13 mouse cellular contexts compared by ENCODE assay signal in genomic region chr17:31409741-31410350, GRCm38 (mm10). TPM values are rescaled to one million over a fixed set of nuclear protein-coding genes. Genes with fewer than 3 reads are reported as not detected.
DNase-seq lines count a peak whose midpoint lies in the region; ATAC-seq and TF ChIP-seq lines count a peak whose summit lies in the region.
"Had no signal": no experiment of that assay in that cellular context is flagged by ENCODE, and none has a peak within 500 bp of the region (broad histone marks: within the 10 kb centered on the region; RNA-seq: fewer than 3 reads in every experiment).

No protein-coding gene starts in this region.

- WGBS in embryonic facial prominence, embryonic 13.5 days: 16% methylated on average over 10 of the region's 10 CpGs
- 7% methylated on average over 10 of the region's 10 CpGs for WGBS in hindbrain, embryonic 16.5 days
- WGBS in midbrain, postnatal 0 days: 5% methylated on average over 10 of the region's 10 CpGs
- 34% methylated on average over 10 of the region's 10 CpGs for WGBS in thymus, adult 2 months

- no peaks in the 10 kb centered on the region for H3K27me3 ChIP-seq in embryonic facial prominence, embryonic 13.5 days
- H3K27me3 ChIP-seq in hindbrain, embryonic 16.5 days (replicated peaks; ENCODE audit: control insufficient read depth, insufficient read depth, low read length): no peaks in the 10 kb centered on the region
- no peaks in the 10 kb centered on the region for H3K27me3 ChIP-seq in midbrain, postnatal 0 days (ENCODE audit: insufficient read depth, low read length)
- no peaks in the 10 kb centered on the region for H3K27me3 ChIP-seq in thymus, adult 2 months (ENCODE audit: control insufficient read depth, insufficient read depth, low read length)

- no peak overlapping the region for H3K9ac ChIP-seq in embryonic facial prominence, embryonic 13.5 days
- peak overlapping the region; percentile 17; the same call in 1 of the 2 replicates for H3K9ac ChIP-seq in hindbrain, embryonic 16.5 days (ENCODE audit: low read depth, low read length)
- no peak overlapping the region for H3K9ac ChIP-seq in midbrain, postnatal 0 days (replicated peaks; ENCODE audit: low read length, poor library complexity, severe bottlenecking)
- H3K9ac ChIP-seq: liver, postnatal 0 days had no signal

- no peak overlapping the region for H3K4me3 ChIP-seq in embryonic facial prominence, embryonic 13.5 days
- H3K4me3 ChIP-seq in hindbrain, embryonic 16.5 days (ENCODE audit: low read length): no peak overlapping the region
- no peak overlapping the region for H3K4me3 ChIP-seq in midbrain, postnatal 0 days (ENCODE audit: low read depth, low read length)
- H3K4me3 ChIP-seq in thymus, adult 2 months (ENCODE audit: control insufficient read depth, insufficient read depth, low read length): no peak overlapping the region

- H3K4me1 ChIP-seq in embryonic facial prominence, embryonic 13.5 days: peaks cover 50% of the 10 kb centered on the region
- H3K4me1 ChIP-seq in hindbrain, embryonic 16.5 days (ENCODE audit: control insufficient read depth, insufficient read depth, low read depth, low read length): peaks cover 16% of the 10 kb centered on the region
- peaks cover 10% of the 10 kb centered on the region for H3K4me1 ChIP-seq in midbrain, postnatal 0 days (ENCODE audit: insufficient read depth, low read length)
- H3K4me1 ChIP-seq in thymus, adult 2 months (replicated peaks; ENCODE audit: control insufficient read depth, insufficient read depth, low read length): no peaks in the 10 kb centered on the region

- H3K9me3 ChIP-seq in embryonic facial prominence, embryonic 13.5 days: no peaks in the 10 kb centered on the region
- H3K9me3 ChIP-seq in hindbrain, embryonic 16.5 days (ENCODE audit: control insufficient read depth, low read length): no peaks in the 10 kb centered on the region
- H3K9me3 ChIP-seq in midbrain, postnatal 0 days (ENCODE audit: low read length): no peaks in the 10 kb centered on the region

- H3K36me3 ChIP-seq in embryonic facial prominence, embryonic 13.5 days: no peaks in the 10 kb centered on the region
- no peaks in the 10 kb centered on the region for H3K36me3 ChIP-seq in hindbrain, embryonic 16.5 days (ENCODE audit: control insufficient read depth, insufficient read depth, low read length)
- H3K36me3 ChIP-seq in midbrain, postnatal 0 days (ENCODE audit: insufficient read depth, low read length): 0 out of 2 replicates have a peak, but pooled peaks cover 4% of the 10 kb centered on the region
- no peaks in the 10 kb centered on the region for H3K36me3 ChIP-seq in thymus, adult 2 months (ENCODE audit: control insufficient read depth, insufficient read depth, low read length)

- peak; percentile 91 for DNase-seq in heart, adult 11 months
- no peak for DNase-seq in heart, postnatal 4 days
- DNase-seq in midbrain, postnatal 0 days (ENCODE audit: low spot score): peak; percentile 30
- no peak for DNase-seq in thymus, adult 2 months
- DNase-seq in cerebellum, adult 8-10 months: no peak
- DNase-seq: cerebellum, postnatal 14 days; gastrocnemius, postnatal 25 days; layer of hippocampus, adult 9-11 months; liver, postnatal 0 days had no signal

- TF ChIP-seq CTCF in midbrain, postnatal 0 days (IDR thresholded peaks at IDR 0.05): no peak
- no peak for TF ChIP-seq CTCF in thymus, adult 2 months (IDR thresholded peaks at IDR 0.05; ENCODE audit: borderline replicate concordance, control insufficient read depth, extremely low read depth, insufficient read depth, low read length, poor library complexity)

- ATAC-seq in embryonic facial prominence, embryonic 13.5 days (ENCODE audit: insufficient number of reproducible peaks, insufficient read depth, low FRiP score, low TSS enrichment, low read depth): no peak
- ATAC-seq in hindbrain, embryonic 16.5 days: 0 out of 2 replicates have a peak, but pooled peaks have one; percentile 43
- ATAC-seq in midbrain, postnatal 0 days (ENCODE audit: low FRiP score): 0 out of 2 replicates have a peak, but pooled peaks have one; percentile 55
- no peak for ATAC-seq in megakaryocyte, adult 5-6 weeks (ENCODE audit: poor library complexity, severe bottlenecking)
- ATAC-seq: activated CD4-positive, CD25-positive, alpha-beta regulatory T cell, adult 4 months; liver, postnatal 0 days had no signal

- H3K4me2 ChIP-seq in embryonic facial prominence, embryonic 13.5 days: no peak overlapping the region
- no peak overlapping the region for H3K4me2 ChIP-seq in hindbrain, embryonic 16.5 days (ENCODE audit: low read length)
- no peak overlapping the region for H3K4me2 ChIP-seq in midbrain, postnatal 0 days (ENCODE audit: low read depth, low read length, poor library complexity, severe bottlenecking)

- no peak for TF ChIP-seq POLR2A in thymus, adult 2 months (IDR thresholded peaks at IDR 0.05; ENCODE audit: control insufficient read depth, extremely low read depth, insufficient read depth, low read length, poor library complexity)

- peak overlapping the region; percentile 44; the same call in 1 of the 2 replicates for H3K27ac ChIP-seq in embryonic facial prominence, embryonic 13.5 days
- H3K27ac ChIP-seq in hindbrain, embryonic 16.5 days (ENCODE audit: low read depth, low read length): peak overlapping the region; percentile 49
- H3K27ac ChIP-seq in midbrain, postnatal 0 days (ENCODE audit: low read depth, low read length): peak overlapping the region; percentile 67
- H3K27ac ChIP-seq in thymus, adult 2 months (ENCODE audit: control insufficient read depth, insufficient read depth, low read length): no peak overlapping the region

RNA-seq across cellular contexts. Expression of gene Pde9a, which starts 23.8 kb away (rescaled TPM):
- 10 to 100 TPM in 1 of 2 experiments, 1 to 10 TPM in 1; 9.2 to 11.3 TPM for total RNA-seq in heart, postnatal 4 days (2021)
- polyA plus RNA-seq in embryonic facial prominence, embryonic 13.5 days (2015; fragmentation: Nextera tagmentation; extraction: Ambion mirVana): 21.9 and 25.1 TPM in 2 replicates
- polyA plus RNA-seq in hindbrain, embryonic 16.5 days (2015; fragmentation: Nextera tagmentation; extraction: Ambion mirVana): 30.3 and 34.4 TPM in 2 replicates
- total RNA-seq in midbrain, postnatal 0 days (2014; rRNA removed): 27.3 and 40.2 TPM in 2 replicates
- polyA plus RNA-seq in midbrain, postnatal 0 days (2015; fragmentation: Nextera tagmentation; extraction: Ambion mirVana): 32.2 and 36.4 TPM in 2 replicates
- 4.6 and 4.9 TPM in 2 replicates for polyA plus RNA-seq in thymus, adult 2 months (2012; rRNA removed)
- total RNA-seq in megakaryocyte, adult 5-6 weeks (2015): not detected in 2 replicates
- total RNA-seq in megakaryocyte, adult 5-6 weeks (2017): 0.29 TPM in 1 of 2 replicates, not detected in the other

Comparison
In these comparisons a context has a peak if more than half of its experiments do, and no peak if none do; other contexts are left out.
1. DNase-seq: peak in heart, adult 11 months (single experiment) and midbrain, postnatal 0 days (single experiment); none in heart, postnatal 4 days (single experiment), thymus, adult 2 months (single experiment) and cerebellum, adult 8-10 months (single experiment).
2. ATAC-seq: peak in hindbrain, embryonic 16.5 days (single experiment) and midbrain, postnatal 0 days (single experiment); none in embryonic facial prominence, embryonic 13.5 days (single experiment) and megakaryocyte, adult 5-6 weeks (single experiment).